Mouse (Mus musculus): Measurements from ENCODE around the gene Ncapd3. TPM values are rescaled to one million over a fixed set of nuclear protein-coding genes. Genes with fewer than 3 reads are reported as not detected.

The Ncapd3 gene
- polyA plus RNA-seq, 2 experiments, result 24.3 to 38.8 TPM

- Histone ChIP-seq H3K27me3 (ENCODE audit: control insufficient read depth, insufficient read depth, low read length) (no peaks in the 10 kb centered on the region), H3K27ac (replicated peaks; ENCODE audit: low read depth, low read length) (no peak overlapping the region), H3K36me3 (ENCODE audit: control insufficient read depth, insufficient read depth, low read length) (no peaks in the 10 kb centered on the region), H3K4me3 (replicated peaks; ENCODE audit: low read length) (no peak overlapping the region), H3K4me1 (ENCODE audit: control insufficient read depth, insufficient read depth, low read length) (no peaks in the 10 kb centered on the region), H3K4me2 (replicated peaks; ENCODE audit: low read depth, low read length, severe bottlenecking) (no peak overlapping the region), H3K9ac (ENCODE audit: low read depth, low read length, severe bottlenecking) (no peak overlapping the region), H3K9me3 (ENCODE audit: control insufficient read depth, low read length) (no peaks in the 10 kb centered on the region)
- no peak for TF ChIP-seq POLR2A (IDR thresholded peaks at IDR 0.05; ENCODE audit: borderline replicate concordance, extremely low read depth, insufficient read depth, insufficient read length)
- WGBS, result 89% methylated on average over 4 of the region's 4 CpGs
- ATAC-seq (ENCODE audit: low FRiP score, low read depth) (no peak), DNase-seq (ENCODE audit: low spot score) (no peak)
Observed at GRCm38 (mm10) chr9:27122963-27123362, 93.0 kb downstream of the Ncapd3 start.

- Histone ChIP-seq H3K36me3 (ENCODE audit: control insufficient read depth, insufficient read depth, low read length) (no peaks in the 10 kb centered on the region), H3K9me3 (ENCODE audit: control insufficient read depth, low read length) (no peaks in the 10 kb centered on the region), H3K27me3 (ENCODE audit: control insufficient read depth, insufficient read depth, low read length) (no peaks in the 10 kb centered on the region), H3K4me2 (replicated peaks; ENCODE audit: low read depth, low read length, severe bottlenecking) (no peak overlapping the region), H3K9ac (ENCODE audit: low read depth, low read length, severe bottlenecking) (no peak overlapping the region), H3K4me1 (ENCODE audit: control insufficient read depth, insufficient read depth, low read length) (no peaks in the 10 kb centered on the region), H3K27ac (replicated peaks; ENCODE audit: low read depth, low read length) (no peak overlapping the region), H3K4me3 (replicated peaks; ENCODE audit: low read length) (no peak overlapping the region)
- ATAC-seq (ENCODE audit: low FRiP score, low read depth) (no peak), DNase-seq (ENCODE audit: low spot score) (no peak)
- WGBS, result 82% methylated on average over 2 of the region's 2 CpGs
- no peak for TF ChIP-seq POLR2A (IDR thresholded peaks at IDR 0.05; ENCODE audit: borderline replicate concordance, extremely low read depth, insufficient read depth, insufficient read length)
Observed at GRCm38 (mm10) chr9:27123947-27124346, 94.0 kb downstream of the Ncapd3 start.

- Histone ChIP-seq H3K4me1 (ENCODE audit: control insufficient read depth, insufficient read depth, low read length) (no peaks in the 10 kb centered on the region), H3K9me3 (ENCODE audit: control insufficient read depth, low read length) (no peaks in the 10 kb centered on the region), H3K4me2 (replicated peaks; ENCODE audit: low read depth, low read length, severe bottlenecking) (no peak overlapping the region), H3K36me3 (ENCODE audit: control insufficient read depth, insufficient read depth, low read length) (no peaks in the 10 kb centered on the region), H3K27ac (replicated peaks; ENCODE audit: low read depth, low read length) (no peak overlapping the region), H3K4me3 (replicated peaks; ENCODE audit: low read length) (no peak overlapping the region), H3K27me3 (ENCODE audit: control insufficient read depth, insufficient read depth, low read length) (no peaks in the 10 kb centered on the region), H3K9ac (ENCODE audit: low read depth, low read length, severe bottlenecking) (no peak overlapping the region)
- TF ChIP-seq POLR2A (IDR thresholded peaks at IDR 0.05; ENCODE audit: borderline replicate concordance, extremely low read depth, insufficient read depth, insufficient read length), result no peak
- WGBS, result 59% methylated on average over 6 of the region's 6 CpGs
- ATAC-seq (ENCODE audit: low FRiP score, low read depth) (no peak), DNase-seq (ENCODE audit: low spot score) (no peak)
Observed at GRCm38 (mm10) chr9:27125450-27125849, 95.5 kb downstream of the Ncapd3 start.

- H3K36me3 ChIP-seq (ENCODE audit: control insufficient read depth, insufficient read depth, low read length), result no peaks in the 10 kb centered on the region
- H3K4me1 ChIP-seq (ENCODE audit: control insufficient read depth, insufficient read depth, low read length), result no peaks in the 10 kb centered on the region
- 80% methylated on average over 6 of the region's 6 CpGs for WGBS
- H3K27ac ChIP-seq (replicated peaks; ENCODE audit: low read depth, low read length), result no peak overlapping the region
- TF ChIP-seq POLR2A (IDR thresholded peaks at IDR 0.05; ENCODE audit: borderline replicate concordance, extremely low read depth, insufficient read depth, insufficient read length), result no peak
- ATAC-seq (ENCODE audit: low FRiP score, low read depth) (no peak), DNase-seq (ENCODE audit: low spot score) (no peak)
- no peak overlapping the region for H3K4me3 ChIP-seq (replicated peaks; ENCODE audit: low read length)
- no peaks in the 10 kb centered on the region for H3K27me3 ChIP-seq (ENCODE audit: control insufficient read depth, insufficient read depth, low read length)
- H3K9me3 ChIP-seq (ENCODE audit: control insufficient read depth, low read length), result no peaks in the 10 kb centered on the region
- H3K9ac ChIP-seq (ENCODE audit: low read depth, low read length, severe bottlenecking), result no peak overlapping the region
- no peak overlapping the region for H3K4me2 ChIP-seq (replicated peaks; ENCODE audit: low read depth, low read length, severe bottlenecking)
Observed at GRCm38 (mm10) chr9:27126543-27126942, 96.6 kb downstream of the Ncapd3 start.

GRCm38 (mm10) chr9:27128629-27129028 lies 98.7 kb downstream of the Ncapd3 start:
- Histone ChIP-seq H3K36me3 (ENCODE audit: control insufficient read depth, insufficient read depth, low read length) (no peaks in the 10 kb centered on the region), H3K9me3 (ENCODE audit: control insufficient read depth, low read length) (no peaks in the 10 kb centered on the region), H3K27ac (replicated peaks; ENCODE audit: low read depth, low read length) (no peak overlapping the region), H3K4me2 (replicated peaks; ENCODE audit: low read depth, low read length, severe bottlenecking) (no peak overlapping the region), H3K4me3 (replicated peaks; ENCODE audit: low read length) (no peak overlapping the region), H3K4me1 (ENCODE audit: control insufficient read depth, insufficient read depth, low read length) (no peaks in the 10 kb centered on the region), H3K9ac (ENCODE audit: low read depth, low read length, severe bottlenecking) (no peak overlapping the region), H3K27me3 (ENCODE audit: control insufficient read depth, insufficient read depth, low read length) (no peaks in the 10 kb centered on the region)
- 70% methylated on average over 4 of the region's 4 CpGs for WGBS
- ATAC-seq (ENCODE audit: low FRiP score, low read depth), result no peak
- DNase-seq (ENCODE audit: low spot score), result no peak
- no peak for TF ChIP-seq POLR2A (IDR thresholded peaks at IDR 0.05; ENCODE audit: borderline replicate concordance, extremely low read depth, insufficient read depth, insufficient read length)

GRCm38 (mm10) chr9:27134410-27134809 lies 104.4 kb downstream of the Ncapd3 start:
- 71% methylated on average over 1 of the region's 1 CpGs for WGBS
- Histone ChIP-seq H3K4me3 (replicated peaks; ENCODE audit: low read length) (no peak overlapping the region), H3K9me3 (ENCODE audit: control insufficient read depth, low read length) (no peaks in the 10 kb centered on the region), H3K9ac (ENCODE audit: low read depth, low read length, severe bottlenecking) (no peak overlapping the region), H3K27me3 (ENCODE audit: control insufficient read depth, insufficient read depth, low read length) (no peaks in the 10 kb centered on the region), H3K4me2 (replicated peaks; ENCODE audit: low read depth, low read length, severe bottlenecking) (no peak overlapping the region), H3K4me1 (ENCODE audit: control insufficient read depth, insufficient read depth, low read length) (no peaks in the 10 kb centered on the region), H3K27ac (replicated peaks; ENCODE audit: low read depth, low read length) (no peak overlapping the region), H3K36me3 (ENCODE audit: control insufficient read depth, insufficient read depth, low read length) (no peaks in the 10 kb centered on the region)
- no peak for DNase-seq (ENCODE audit: low spot score)
- TF ChIP-seq POLR2A (IDR thresholded peaks at IDR 0.05; ENCODE audit: borderline replicate concordance, extremely low read depth, insufficient read depth, insufficient read length), result no peak
- no peak for ATAC-seq (ENCODE audit: low FRiP score, low read depth)

Measured in limb, embryonic 14.5 days (tissue).